Mouse (Mus musculus): ENCODE results near the gene Adrm1. TPM values are rescaled to one million over a fixed set of nuclear protein-coding genes. Genes with fewer than 3 reads are reported as not detected.

Gene Adrm1
- polyA plus RNA-seq, 1 experiment from 2014 or later = 204 TPM

DNA sequence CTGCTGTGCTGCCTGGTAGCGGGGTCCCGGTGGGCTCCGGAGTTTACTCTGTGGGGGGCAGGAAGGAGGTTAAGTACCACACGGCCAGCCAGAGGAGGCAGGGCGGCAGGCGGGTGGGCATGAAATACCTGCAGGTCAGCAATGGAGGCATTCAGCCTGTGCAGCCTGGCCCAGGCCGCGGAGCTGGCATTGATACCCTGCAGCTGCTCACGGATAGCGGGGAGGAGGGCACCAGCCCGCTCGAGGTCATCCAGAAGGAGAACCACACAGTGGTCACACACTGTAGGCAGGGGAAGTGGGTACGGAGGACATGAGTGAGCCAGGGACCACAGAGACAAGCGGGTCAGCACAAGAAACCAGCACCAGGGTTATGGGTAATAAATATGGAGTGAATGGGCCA is 14.4 kb downstream of the Adrm1 start:
- Histone ChIP-seq H3K9ac (no peak overlapping the region), H3K4me2 (replicated peaks) (no peak overlapping the region), H3K9me3 (no peaks in the 10 kb centered on the region), H3K27me3 (no peaks in the 10 kb centered on the region), H3K4me3 (no peak overlapping the region), H3K27ac (no peak overlapping the region), H3K4me1 (no peaks in the 10 kb centered on the region), H3K36me3 (peaks cover 2% of the 10 kb centered on the region; the same call in 1 of the 2 replicates)
- 93% methylated on average over 14 of the region's 14 CpGs for WGBS
- ATAC-seq (ENCODE audit: insufficient number of reproducible peaks, insufficient read depth, low FRiP score, low TSS enrichment) = no peak

GRCm38 (mm10) chr2:180187362-180187761 is 16.1 kb downstream of the Adrm1 start:
- Histone ChIP-seq H3K4me2 (replicated peaks) (no peak overlapping the region), H3K36me3 (peaks cover 4% of the 10 kb centered on the region; the same call in 1 of the 2 replicates), H3K9me3 (no peaks in the 10 kb centered on the region), H3K9ac (no peak overlapping the region), H3K4me3 (no peak overlapping the region), H3K27me3 (no peaks in the 10 kb centered on the region), H3K27ac (no peak overlapping the region), H3K4me1 (no peaks in the 10 kb centered on the region)
- 92% methylated on average over 11 of the region's 11 CpGs for WGBS
- ATAC-seq (ENCODE audit: insufficient number of reproducible peaks, insufficient read depth, low FRiP score, low TSS enrichment) = no peak

GRCm38 (mm10) chr2:180196610-180197322 is 25.5 kb downstream of the Adrm1 start:
- no peaks in the 10 kb centered on the region for H3K27me3 ChIP-seq
- 56% methylated on average over 12 of the region's 12 CpGs for WGBS
- H3K4me1 ChIP-seq = no peaks in the 10 kb centered on the region
- H3K4me3 ChIP-seq = no peak overlapping the region
- no peaks in the 10 kb centered on the region for H3K36me3 ChIP-seq
- no peak for ATAC-seq (ENCODE audit: insufficient number of reproducible peaks, insufficient read depth, low FRiP score, low TSS enrichment)
- H3K4me2 ChIP-seq (replicated peaks) = no peak overlapping the region
- H3K9ac ChIP-seq = no peak overlapping the region
- H3K9me3 ChIP-seq = no peaks in the 10 kb centered on the region
- no peak overlapping the region for H3K27ac ChIP-seq

DNA sequence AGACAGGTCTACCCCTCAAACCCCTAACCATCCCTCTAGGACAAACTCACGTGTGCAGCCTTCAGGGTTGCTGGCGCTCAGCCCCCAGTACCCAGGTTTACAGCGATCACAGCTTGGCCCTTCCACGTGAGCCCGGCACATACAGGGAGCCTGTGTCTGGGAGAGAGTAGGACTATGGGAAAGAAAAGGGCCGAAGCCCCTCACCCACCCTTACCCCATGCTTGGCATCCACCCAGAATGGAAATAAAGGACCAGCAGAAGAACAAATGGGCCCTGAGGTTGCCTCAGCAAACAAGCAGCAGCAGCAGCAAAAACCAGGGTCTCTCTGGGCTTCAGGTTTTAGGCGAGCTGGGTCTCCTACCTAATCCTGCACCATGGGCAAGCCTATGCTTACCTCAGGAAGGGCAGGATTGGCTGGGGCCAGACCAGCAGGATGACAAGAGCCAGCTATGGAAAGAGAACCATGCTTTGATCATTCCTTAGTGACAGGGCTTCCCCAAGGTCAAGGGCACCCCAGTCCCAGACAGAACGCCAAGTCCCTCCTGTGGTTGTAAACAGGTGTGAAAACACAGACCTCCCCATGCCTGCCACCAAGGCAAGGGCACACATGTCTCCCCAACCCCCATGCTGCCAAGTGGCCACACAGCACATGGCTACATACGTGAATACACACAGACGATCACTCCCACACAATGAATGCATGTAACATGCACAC is 26.2 kb downstream of the Adrm1 start:
- no peaks in the 10 kb centered on the region for H3K27me3 ChIP-seq
- 86% methylated on average over 10 of the region's 10 CpGs for WGBS
- no peaks in the 10 kb centered on the region for H3K4me1 ChIP-seq
- no peak overlapping the region for H3K4me2 ChIP-seq (replicated peaks)
- H3K36me3 ChIP-seq = no peaks in the 10 kb centered on the region
- H3K27ac ChIP-seq = no peak overlapping the region
- H3K9ac ChIP-seq = no peak overlapping the region
- H3K4me3 ChIP-seq = no peak overlapping the region
- no peak for ATAC-seq (ENCODE audit: insufficient number of reproducible peaks, insufficient read depth, low FRiP score, low TSS enrichment)
- no peaks in the 10 kb centered on the region for H3K9me3 ChIP-seq

DNA sequence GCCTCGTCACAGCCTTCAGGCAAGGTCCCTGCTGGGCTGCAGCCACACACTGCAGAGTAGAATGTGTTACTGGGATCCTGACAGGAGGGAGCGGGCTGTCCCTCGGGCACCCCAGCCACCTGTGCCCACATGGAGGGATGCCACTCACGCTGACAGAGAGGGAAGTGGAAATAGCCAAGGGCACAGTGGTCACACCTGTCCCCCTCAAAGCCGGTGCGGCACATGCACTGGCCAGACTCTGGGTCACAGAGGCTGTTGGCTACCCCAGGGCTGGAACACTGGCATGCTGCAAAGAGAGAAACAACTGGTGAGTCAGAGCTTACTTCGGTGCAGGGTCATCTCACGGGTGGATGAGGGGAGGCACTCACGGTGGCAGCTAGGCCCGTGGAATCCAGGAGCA is 27.5 kb downstream of the Adrm1 start:
- Histone ChIP-seq H3K4me2 (replicated peaks) (no peak overlapping the region), H3K27ac (no peak overlapping the region), H3K9ac (no peak overlapping the region), H3K4me3 (no peak overlapping the region), H3K4me1 (no peaks in the 10 kb centered on the region), H3K36me3 (no peaks in the 10 kb centered on the region), H3K27me3 (no peaks in the 10 kb centered on the region), H3K9me3 (no peaks in the 10 kb centered on the region)
- 86% methylated on average over 10 of the region's 10 CpGs for WGBS
- ATAC-seq (ENCODE audit: insufficient number of reproducible peaks, insufficient read depth, low FRiP score, low TSS enrichment) = no peak

DNA sequence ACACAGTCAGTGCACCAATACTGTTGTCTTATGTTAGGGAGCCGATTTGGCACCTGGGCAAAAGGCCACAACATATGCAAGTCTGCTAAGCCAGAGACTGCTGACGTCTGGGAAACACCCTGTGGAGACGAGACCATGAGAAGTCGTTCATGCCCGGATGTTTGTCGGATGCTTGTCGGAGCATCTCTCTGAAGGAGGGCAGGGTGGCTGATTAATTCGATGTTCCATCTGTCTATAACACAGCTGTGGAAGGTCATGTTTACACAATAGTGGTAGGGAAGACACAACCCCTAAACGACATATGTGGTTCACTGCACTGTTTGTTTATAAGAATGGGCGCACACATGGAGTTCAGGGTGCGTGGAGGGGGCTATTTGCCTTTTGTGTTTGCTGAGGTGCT is 29.4 kb downstream of the Adrm1 start:
- no peak overlapping the region for H3K4me3 ChIP-seq
- no peaks in the 10 kb centered on the region for H3K27me3 ChIP-seq
- no peaks in the 10 kb centered on the region for H3K4me1 ChIP-seq
- H3K36me3 ChIP-seq = no peaks in the 10 kb centered on the region
- 76% methylated on average over 11 of the region's 11 CpGs for WGBS
- no peak overlapping the region for H3K4me2 ChIP-seq (replicated peaks)
- no peak for ATAC-seq (ENCODE audit: insufficient number of reproducible peaks, insufficient read depth, low FRiP score, low TSS enrichment)
- H3K27ac ChIP-seq = no peak overlapping the region
- no peaks in the 10 kb centered on the region for H3K9me3 ChIP-seq
- H3K9ac ChIP-seq = no peak overlapping the region

DNA sequence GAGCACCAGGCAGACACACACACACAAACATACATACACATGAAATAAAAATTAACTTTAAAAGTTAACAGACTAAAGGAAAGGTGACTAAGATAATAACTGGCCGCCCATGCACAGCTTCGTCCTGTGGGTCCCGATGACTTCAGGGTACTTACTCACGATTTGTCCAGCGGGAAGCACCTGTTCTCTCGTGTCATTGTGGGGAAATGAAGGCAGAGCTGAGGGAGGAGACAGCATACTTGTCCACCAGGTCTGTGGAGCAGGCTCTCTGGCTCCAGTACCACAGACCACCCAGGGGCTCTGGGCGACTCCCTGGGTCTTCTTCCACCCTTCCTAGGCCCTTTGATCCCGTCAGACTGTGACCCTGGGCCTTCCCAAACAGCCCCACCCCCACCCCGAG is 30.0 kb downstream of the Adrm1 start:
- Histone ChIP-seq H3K4me2 (replicated peaks) (no peak overlapping the region), H3K9ac (no peak overlapping the region), H3K27me3 (no peaks in the 10 kb centered on the region), H3K4me3 (no peak overlapping the region), H3K4me1 (no peaks in the 10 kb centered on the region), H3K27ac (no peak overlapping the region), H3K9me3 (no peaks in the 10 kb centered on the region), H3K36me3 (no peaks in the 10 kb centered on the region)
- WGBS = 71% methylated on average over 9 of the region's 9 CpGs
- ATAC-seq (ENCODE audit: insufficient number of reproducible peaks, insufficient read depth, low FRiP score, low TSS enrichment) = no peak

DNA sequence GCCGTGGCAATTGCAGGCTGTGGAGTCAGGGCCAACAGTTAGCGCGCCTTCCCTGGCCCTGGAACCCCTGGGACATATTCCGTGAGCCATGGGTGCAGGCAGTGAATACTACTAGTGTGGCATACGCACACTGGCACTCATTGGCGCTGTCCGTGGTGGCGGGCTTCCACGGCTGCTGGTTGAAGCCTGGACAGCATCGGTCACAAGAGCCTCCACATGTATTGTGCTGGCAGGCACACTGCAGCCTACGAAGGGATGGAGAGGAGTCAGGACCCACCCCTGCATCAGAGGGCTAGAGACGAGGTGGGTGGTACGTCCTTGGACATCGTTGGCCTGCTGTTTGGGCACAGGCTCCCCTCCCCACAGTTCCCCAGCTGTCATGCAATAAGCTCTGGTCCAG is 31.0 kb downstream of the Adrm1 start:
- no peak overlapping the region for H3K4me2 ChIP-seq (replicated peaks)
- no peak overlapping the region for H3K4me3 ChIP-seq
- H3K27me3 ChIP-seq = no peaks in the 10 kb centered on the region
- H3K4me1 ChIP-seq = no peaks in the 10 kb centered on the region
- no peaks in the 10 kb centered on the region for H3K9me3 ChIP-seq
- WGBS = 90% methylated on average over 14 of the region's 14 CpGs
- H3K36me3 ChIP-seq = no peaks in the 10 kb centered on the region
- H3K9ac ChIP-seq = no peak overlapping the region
- H3K27ac ChIP-seq = no peak overlapping the region
- no peak for ATAC-seq (ENCODE audit: insufficient number of reproducible peaks, insufficient read depth, low FRiP score, low TSS enrichment)

GRCm38 (mm10) chr2:180202805-180203204 is 31.5 kb downstream of the Adrm1 start:
- Histone ChIP-seq H3K27ac (no peak overlapping the region), H3K9ac (no peak overlapping the region), H3K36me3 (no peaks in the 10 kb centered on the region), H3K27me3 (no peaks in the 10 kb centered on the region), H3K4me2 (replicated peaks) (no peak overlapping the region), H3K4me1 (no peaks in the 10 kb centered on the region), H3K4me3 (no peak overlapping the region), H3K9me3 (no peaks in the 10 kb centered on the region)
- ATAC-seq (ENCODE audit: insufficient number of reproducible peaks, insufficient read depth, low FRiP score, low TSS enrichment) = no peak
- 80% methylated on average over 10 of the region's 10 CpGs for WGBS

GRCm38 (mm10) chr2:180204501-180204900 is 33.2 kb downstream of the Adrm1 start:
- 83% methylated on average over 9 of the region's 9 CpGs for WGBS
- H3K4me2 ChIP-seq (replicated peaks) = no peak overlapping the region
- no peaks in the 10 kb centered on the region for H3K4me1 ChIP-seq
- ATAC-seq (ENCODE audit: insufficient number of reproducible peaks, insufficient read depth, low FRiP score, low TSS enrichment) = no peak
- no peaks in the 10 kb centered on the region for H3K9me3 ChIP-seq
- no peaks in the 10 kb centered on the region for H3K27me3 ChIP-seq
- H3K36me3 ChIP-seq = no peaks in the 10 kb centered on the region
- H3K9ac ChIP-seq = no peak overlapping the region
- no peak overlapping the region for H3K4me3 ChIP-seq
- H3K27ac ChIP-seq = no peak overlapping the region

- Histone ChIP-seq H3K4me1 (no peaks in the 10 kb centered on the region), H3K9me3 (no peaks in the 10 kb centered on the region), H3K9ac (no peak overlapping the region), H3K4me3 (no peak overlapping the region), H3K36me3 (no peaks in the 10 kb centered on the region), H3K27ac (no peak overlapping the region), H3K4me2 (replicated peaks) (no peak overlapping the region), H3K27me3 (no peaks in the 10 kb centered on the region)
- ATAC-seq (ENCODE audit: insufficient number of reproducible peaks, insufficient read depth, low FRiP score, low TSS enrichment) = no peak
- WGBS = 80% methylated on average over 12 of the region's 12 CpGs
These were observed 34.0 kb downstream of the Adrm1 start for GRCm38 (mm10) chr2:180205083-180205955.

DNA sequence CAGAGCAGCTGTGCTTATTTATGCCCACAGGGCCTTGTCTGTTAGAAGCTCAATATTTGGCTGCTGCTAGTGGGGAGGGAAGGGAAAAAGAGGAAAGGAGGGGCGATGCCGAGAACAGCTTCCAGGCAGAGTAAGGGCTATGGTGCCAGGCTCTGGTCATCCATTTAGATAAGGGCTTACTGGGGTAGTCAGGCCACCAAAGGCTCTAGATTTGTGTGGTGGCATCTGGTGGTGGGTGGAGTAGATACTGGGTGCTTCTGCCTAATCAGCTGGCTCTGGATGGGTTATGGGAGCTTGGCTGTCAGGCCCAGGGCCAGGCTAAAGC is 34.6 kb downstream of the Adrm1 start:
- WGBS = 88% methylated on average over 2 of the region's 2 CpGs

More for the DNA sequence above, 34.6 kb downstream of the Adrm1 start:
- Histone ChIP-seq H3K36me3 (no peaks in the 10 kb centered on the region), H3K27me3 (no peaks in the 10 kb centered on the region), H3K4me2 (replicated peaks) (no peak overlapping the region), H3K4me3 (no peak overlapping the region), H3K9ac (no peak overlapping the region), H3K9me3 (no peaks in the 10 kb centered on the region), H3K4me1 (no peaks in the 10 kb centered on the region), H3K27ac (no peak overlapping the region)
- no peak for ATAC-seq (ENCODE audit: insufficient number of reproducible peaks, insufficient read depth, low FRiP score, low TSS enrichment)

All from embryonic facial prominence, embryonic 12.5 days (tissue).